In the genomic region with DNA sequence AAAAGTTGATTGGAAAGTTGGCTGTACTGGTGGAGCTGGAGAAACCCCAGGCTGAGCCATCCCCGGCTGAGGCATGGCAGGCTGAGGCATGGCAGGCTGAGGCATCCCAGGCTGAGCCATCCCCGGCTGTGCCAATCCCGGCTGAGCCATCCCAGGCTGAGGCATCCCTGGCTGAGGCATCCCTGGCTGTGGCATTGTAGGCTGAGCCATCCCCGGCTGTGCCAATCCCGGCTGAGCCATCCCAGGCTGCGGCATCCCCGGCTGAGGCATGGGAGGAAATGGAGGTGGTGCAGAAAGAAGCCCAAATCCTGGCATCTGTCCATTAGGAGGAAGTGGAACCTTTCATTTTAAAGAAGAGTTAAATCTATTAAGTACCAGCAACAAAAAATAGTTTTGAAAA, we compare ENCODE assay signal across 14 mouse cellular contexts.
"Had no signal": no experiment of that assay in that cellular context is flagged by ENCODE, and none has a peak within 500 bp of the region (broad histone marks: within the 10 kb centered on the region; RNA-seq: fewer than 3 reads in every experiment).

No protein-coding gene starts in this region.

- H3K27ac ChIP-seq: limb, embryonic 15.5 days; liver, embryonic 12.5 days; midbrain, embryonic 10.5 days; neural tube, embryonic 15.5 days had no signal

- H3K27me3 ChIP-seq: limb, embryonic 15.5 days; liver, embryonic 12.5 days; neural tube, embryonic 15.5 days had no signal

- H3K4me1 ChIP-seq: limb, embryonic 15.5 days; liver, embryonic 12.5 days; midbrain, embryonic 10.5 days; neural tube, embryonic 15.5 days had no signal

- DNase-seq: kidney, postnatal 10 days; lung, embryonic 14.5 days; lung, postnatal 10 days; lung, postnatal 4 days; midbrain, embryonic 14.5 days; right cerebral cortex, postnatal 4 days; spleen, adult 18-20 months; thymus, adult 18-20 months; thymus, postnatal 25 days had no signal

- H3K4me3 ChIP-seq: limb, embryonic 15.5 days; liver, embryonic 12.5 days; midbrain, embryonic 10.5 days; myocyte; neural tube, embryonic 15.5 days had no signal

- ATAC-seq: liver, embryonic 12.5 days had no signal
